Mouse (Mus musculus): Measurements from ENCODE around the gene Shisa8.

GRCm38 (mm10) chr15:82196300-82196699, 16.3 kb downstream of the Shisa8 start:
- TF ChIP-seq CTCF (IDR thresholded peaks at IDR 0.05; ENCODE audit: control insufficient read depth, insufficient read depth, insufficient read length) (no peak), MAX (IDR thresholded peaks at IDR 0.05) (no peak), USF1 (IDR thresholded peaks at IDR 0.05; ENCODE audit: low read depth) (no peak), MYOG (IDR thresholded peaks at IDR 0.05; ENCODE audit: control insufficient read depth, extremely low read depth, insufficient read length) (no peak), CEBPB (IDR thresholded peaks at IDR 0.05; ENCODE audit: low read depth) (no peak), MYOD1 (IDR thresholded peaks at IDR 0.05; ENCODE audit: control insufficient read depth, insufficient read length, low read depth) (no peak)
